Mouse (Mus musculus) WW6 (cell line): ENCODE measurements around the gene Nufip2.
"Not testable (repeated sequence)": the region's sequence is repeated elsewhere in the genome, so short reads cannot be mapped to it uniquely, and the experiment has no call there.

Source experiments
- DNase-seq: peaks from one replicate; pipeline ENCODE4 v3.0.0-alpha.2; 2013; ENCODE audit warnings: low read depth, low spot score

The Nufip2 gene

DNA sequence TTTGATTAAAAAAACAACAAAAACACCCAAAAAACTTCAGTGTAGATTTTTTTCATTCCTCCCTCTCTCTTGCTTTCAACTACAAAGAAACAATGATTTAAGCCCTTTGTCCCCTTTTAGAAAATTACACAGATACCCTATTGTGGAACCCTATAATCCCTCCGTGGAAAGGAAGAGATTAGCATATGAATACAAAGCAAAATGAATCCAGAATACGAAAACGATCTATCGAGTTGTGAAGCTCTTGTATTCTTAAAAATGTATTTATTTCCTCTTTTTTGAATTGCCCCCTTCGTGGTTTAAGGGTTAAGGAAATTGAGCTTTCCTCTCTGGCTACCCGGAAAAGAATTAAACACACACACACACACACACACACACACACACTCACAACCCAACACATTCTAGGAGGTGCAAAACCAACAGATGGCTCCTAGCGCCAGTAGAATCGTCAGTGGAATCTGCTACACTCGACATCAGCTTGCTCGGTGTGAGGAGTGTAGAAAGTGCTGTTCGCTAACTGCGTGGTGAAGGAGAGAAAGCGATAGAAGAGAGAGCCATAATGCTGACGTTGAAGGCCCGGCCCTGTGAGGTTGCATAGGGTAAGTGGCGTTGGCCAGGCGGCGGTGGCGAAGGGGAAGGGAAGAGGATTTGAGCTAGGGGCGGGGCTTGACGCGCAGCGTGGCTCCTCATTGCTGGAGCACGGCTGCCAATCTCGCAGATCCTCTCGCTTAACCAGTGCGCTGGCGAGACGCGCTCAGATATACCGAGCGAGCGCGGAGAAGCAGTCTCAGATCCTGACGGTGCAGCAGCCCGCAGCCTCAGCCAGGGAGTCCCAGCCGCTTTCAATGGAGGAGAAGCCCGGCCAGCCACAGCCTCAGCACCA, at the start of gene Nufip2:
TSS of gene Nufip2 (plus strand) at position 773 of the 883 bp plus-strand sequence.
- DNase-seq, result peak; percentile 100

DNA sequence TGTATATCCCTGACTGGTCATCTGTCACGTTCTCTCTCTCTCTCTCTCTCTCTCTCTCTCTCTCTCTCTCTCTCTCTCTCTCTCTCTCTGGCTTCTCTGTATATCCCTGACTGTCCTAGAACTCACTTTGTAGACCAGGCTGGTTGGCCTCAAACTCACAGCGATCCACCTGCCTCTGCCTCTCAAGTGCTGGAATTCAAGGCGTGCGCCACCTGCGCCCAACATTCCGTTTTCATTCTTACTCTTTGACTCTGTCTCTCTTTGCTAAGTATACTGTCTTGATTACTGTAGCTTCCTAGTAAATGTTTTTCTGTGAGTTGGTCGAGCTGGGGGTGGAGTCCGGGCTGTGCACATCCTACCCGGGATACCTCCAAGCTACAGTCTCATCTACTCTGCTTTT, 44.6 kb upstream of the Nufip2 start:
- no peak for DNase-seq

DNA sequence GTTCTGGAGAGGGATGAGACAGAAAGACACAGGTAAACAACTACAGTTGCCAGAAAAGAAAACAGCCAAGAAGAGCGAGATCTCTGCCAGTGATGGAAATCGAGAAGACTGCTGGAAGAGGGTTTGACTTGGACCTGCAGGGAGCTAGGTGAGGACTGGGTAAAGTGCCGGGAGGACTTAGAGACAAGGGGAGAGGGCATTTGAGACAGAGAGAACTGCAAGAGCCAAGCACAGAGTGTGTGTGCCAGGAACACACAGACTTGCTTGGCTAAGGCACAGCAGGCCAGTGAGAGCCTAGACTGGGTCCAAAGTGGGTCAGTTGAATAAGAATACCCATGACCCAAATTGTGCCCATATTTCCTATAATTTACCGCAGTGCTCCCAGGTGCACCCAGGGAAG, 40.5 kb upstream of the Nufip2 start:
- DNase-seq, result no peak

DNA sequence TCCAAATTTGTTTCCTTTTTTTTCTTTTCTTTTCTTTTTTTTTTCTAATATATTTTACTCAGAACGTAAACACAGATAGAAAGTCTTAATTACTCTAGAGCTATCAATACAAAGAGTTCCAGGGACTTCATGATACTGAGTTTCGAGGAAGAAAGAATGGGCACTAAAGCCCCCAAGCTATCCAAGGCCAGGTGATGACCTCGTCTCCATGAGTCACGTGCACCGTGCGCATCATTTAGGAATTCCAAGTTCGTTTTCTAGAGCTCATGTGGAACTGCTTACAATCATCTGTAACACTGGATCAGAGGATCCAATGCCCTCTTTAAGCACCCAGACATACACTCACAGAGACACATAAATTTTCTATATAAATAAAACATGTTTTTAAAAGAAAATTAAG, 37.1 kb upstream of the Nufip2 start:
- no peak for DNase-seq

DNA sequence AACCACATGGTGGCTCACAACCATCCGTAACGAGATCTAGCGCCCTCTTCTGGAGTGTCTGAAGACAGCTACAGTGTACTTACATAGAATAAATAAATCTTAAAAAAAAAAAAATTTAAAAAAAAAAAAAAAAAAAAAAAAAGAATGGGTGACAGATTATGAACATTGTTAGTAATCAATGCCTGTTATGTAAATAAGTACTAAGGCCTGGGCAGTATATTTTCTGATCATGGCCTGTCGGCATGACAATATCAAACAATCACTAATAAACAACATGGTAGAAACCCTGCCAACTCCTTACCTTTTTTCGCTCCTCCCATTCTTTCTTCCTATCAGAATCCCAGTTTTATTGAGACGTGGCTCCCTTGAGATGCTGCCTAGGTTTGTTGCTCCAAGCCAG, 33.5 kb upstream of the Nufip2 start:
- no peak for DNase-seq

DNA sequence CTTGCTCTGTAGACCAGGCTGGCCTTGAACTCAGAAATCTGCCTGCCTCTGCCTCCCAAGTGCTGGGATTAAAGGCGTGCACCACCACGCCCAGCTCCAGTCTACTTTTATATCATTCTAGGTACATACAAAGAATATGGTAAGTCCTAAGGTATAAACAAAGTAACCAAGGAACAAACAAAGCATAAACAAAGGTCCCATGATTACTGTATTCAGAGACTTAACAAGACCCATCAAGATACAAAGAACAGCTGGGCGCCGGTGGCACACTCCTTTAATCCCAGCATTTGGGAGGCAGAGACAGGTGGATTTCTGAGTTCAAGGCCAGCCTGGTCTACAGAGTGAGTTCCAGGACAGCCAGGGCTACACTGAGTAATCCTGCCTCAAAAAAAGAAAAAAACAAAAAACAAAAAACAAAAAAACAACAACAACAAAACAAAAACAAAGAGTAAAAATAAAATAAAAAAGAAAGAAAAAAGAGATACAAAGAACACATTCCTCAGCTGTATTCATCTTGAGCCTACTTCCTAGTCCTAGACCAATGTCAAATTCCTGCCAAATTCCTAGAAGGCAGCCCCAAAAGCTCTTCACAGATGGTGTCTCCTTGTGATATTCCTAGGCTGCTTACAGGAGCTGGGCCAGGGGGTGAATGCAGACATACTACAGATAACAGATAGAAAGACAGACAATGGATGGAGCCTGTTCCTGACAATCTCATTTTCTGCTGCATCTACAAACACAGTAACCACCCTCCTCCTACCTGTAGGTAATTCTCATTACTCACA, 32.4 kb upstream of the Nufip2 start:
- DNase-seq, result peak; percentile 73

DNA sequence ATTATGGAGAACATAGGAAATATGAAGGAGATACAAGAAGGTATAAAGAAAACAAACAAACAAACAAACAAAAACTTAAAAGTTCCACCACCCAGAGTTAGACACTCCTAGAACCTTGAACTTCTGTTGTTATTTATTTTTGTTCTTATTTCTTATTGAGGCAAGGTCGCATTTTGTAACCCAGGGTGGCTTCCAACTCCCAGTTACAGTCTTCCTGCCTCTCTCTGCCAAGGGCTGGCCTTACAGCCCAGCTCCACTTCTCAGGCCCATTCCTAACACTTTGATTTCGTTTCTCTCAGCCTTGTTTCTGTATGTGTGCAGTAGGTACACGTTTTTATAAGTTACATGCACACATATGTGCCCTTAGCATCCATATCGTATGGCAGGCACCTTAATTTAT, 26.0 kb upstream of the Nufip2 start:
- DNase-seq, result no peak

DNA sequence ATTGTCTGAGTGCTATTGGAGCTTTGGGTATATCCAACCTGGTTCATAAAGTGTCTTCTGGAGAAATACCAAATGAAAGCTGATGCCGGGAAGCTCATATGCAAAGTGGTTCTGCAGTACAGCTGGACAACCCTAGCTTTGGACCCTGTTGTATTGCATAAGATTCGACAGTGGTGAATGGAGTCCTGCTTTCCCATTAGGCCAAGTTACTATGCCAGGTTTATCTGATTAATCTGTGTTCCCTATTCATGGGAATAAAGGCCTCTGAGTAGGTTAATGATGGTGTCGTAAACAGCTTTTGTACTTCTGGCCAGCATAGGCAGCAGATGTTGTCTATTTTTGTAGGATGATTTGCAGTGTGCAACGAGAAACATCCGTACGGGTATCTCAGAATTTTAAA, 22.3 kb upstream of the Nufip2 start:
- DNase-seq, result no peak

DNA sequence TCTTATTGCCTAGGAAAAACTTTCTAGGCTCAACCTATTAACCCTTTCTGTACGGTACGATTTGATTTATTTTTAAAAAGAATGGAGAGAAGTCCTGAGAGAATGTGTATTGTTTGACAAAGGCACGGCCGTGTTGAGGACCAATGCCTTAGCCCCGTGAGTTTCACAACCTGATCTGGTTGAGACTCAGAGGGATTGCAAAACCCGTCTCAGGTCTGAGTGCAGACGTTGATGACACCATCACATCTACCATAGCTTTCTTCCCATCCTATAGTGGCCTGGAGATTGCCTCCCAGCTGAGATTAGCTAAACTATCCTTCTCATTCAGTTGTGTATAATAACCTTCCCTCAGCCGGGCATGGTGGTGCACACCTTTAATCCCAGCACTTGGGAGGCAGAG, 21.9 kb upstream of the Nufip2 start:
- DNase-seq, result no peak

DNA sequence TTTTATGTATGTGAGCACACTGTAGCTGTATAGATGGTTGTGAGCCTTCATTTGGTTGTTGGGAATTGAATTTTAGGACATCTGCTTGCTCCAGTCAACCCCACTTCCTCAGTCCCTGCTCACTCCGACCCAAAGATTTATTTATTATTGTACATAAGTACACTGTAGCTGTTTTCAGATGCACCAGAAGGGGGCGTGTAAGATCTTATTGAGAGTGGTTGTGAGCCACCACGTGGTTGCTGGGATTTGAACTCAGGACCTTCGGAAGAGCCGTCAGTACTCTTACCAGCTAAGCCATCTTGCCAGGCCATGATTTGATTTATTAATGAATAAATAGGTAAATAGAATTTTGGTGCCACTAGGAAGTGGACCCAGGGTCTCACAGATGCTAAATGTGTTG, 20.6 kb upstream of the Nufip2 start:
- not testable (repeated sequence) for DNase-seq

DNA sequence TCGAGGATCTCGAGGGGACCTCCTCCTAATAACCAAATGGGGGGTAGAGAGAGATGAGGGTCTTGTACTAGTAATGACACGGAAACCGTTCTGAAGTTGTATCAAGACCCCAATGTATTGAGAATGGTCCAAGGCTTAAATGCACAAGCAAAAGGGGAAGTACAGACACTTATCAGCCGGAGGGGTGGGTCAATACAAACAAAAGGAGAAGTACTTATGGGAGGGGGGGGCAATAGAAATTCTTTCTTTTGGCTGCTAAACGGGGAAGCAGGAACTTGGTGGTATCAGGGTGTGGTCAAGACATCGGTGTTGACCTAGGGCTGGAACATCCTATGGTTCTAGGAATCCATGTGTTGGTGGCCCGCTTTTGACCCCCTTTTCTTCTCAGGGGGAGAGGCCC, 19.2 kb upstream of the Nufip2 start:
- DNase-seq, result not testable (repeated sequence)

DNA sequence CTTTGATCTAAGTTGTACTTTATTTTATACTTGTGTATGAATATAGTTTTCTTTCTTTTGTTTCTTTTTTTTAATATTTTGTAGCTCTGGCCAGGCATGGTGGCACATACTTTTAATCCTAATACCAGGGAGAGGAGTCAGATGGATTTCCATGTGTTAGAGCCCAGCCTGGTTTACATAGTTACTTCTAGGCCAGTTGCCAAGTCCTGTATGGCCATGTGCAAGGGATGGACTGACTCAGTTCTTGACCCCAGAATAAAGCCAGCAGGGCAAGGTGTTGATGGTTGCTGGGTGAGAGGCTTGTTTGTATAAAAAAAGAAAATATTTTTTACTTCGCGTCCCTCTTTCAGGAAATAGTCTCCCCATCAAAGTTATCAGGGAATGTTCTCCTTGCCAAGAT, 13.2 kb upstream of the Nufip2 start:
- DNase-seq, result no peak

DNA sequence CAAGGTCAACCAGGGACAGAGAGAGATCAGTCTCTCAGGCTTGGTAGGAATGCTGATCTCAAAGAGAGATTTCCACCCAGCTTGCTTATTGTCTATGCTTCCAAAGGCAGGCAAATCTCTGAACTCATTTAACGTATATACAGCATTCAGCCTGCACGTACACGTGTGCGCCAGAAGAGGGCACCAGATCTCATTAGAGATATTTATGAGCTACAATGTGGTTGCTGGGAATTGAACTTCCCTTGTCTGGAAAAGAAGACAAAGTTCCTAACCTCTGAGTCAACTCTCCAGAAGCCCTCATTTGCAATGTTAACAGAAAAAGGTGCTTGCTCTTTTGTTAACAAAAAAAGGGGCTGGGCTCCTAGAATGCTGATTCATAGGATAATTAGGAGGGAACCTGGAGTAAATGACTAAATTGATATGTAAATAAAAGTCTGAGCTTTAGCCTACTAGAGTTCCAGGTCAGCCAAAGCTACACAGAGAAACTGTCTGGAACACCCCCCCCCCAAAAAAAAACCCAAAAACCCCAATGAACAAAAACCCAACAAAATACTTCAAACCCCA, 12.4 kb upstream of the Nufip2 start:
- DNase-seq, result peak; percentile 91

DNA sequence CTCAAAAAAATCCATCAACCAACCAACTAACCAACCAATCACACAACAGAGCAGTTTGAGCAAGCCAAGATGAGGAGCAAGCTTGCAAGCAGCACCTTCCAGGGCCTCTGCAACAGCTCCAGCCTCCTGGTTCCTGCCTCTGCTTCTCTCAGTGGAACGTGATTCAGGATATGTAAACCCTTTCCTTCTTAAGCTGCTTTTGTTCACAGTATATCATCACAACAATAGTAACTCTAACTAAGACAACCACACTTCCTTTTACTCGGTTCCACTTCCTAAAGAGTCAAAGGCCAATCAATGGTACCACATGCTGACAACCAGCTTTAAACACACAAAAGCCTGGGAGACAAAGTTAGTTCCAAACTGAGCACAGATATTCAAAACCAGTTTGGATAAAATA, 5.9 kb upstream of the Nufip2 start:
- peak; percentile 55 for DNase-seq

DNA sequence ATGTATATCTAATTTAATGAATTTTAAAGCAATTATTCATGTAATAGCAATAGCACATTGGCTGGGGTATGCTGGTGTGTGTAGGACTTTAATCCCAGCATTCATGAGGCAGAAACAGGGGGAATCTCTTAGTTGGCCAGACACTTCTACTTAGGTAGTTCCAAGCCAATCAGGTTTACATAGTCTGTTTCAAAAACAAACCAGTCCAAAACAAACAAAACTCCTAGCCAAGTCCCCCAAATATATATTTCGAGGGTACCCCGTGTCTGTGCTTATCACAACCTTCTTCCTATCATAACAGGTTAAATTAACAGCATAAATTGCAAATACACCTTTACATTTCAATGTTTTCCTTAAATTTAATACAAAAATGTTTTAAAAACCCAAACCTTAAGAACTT, 1.1 kb upstream of the Nufip2 start:
- DNase-seq, result no peak

DNA sequence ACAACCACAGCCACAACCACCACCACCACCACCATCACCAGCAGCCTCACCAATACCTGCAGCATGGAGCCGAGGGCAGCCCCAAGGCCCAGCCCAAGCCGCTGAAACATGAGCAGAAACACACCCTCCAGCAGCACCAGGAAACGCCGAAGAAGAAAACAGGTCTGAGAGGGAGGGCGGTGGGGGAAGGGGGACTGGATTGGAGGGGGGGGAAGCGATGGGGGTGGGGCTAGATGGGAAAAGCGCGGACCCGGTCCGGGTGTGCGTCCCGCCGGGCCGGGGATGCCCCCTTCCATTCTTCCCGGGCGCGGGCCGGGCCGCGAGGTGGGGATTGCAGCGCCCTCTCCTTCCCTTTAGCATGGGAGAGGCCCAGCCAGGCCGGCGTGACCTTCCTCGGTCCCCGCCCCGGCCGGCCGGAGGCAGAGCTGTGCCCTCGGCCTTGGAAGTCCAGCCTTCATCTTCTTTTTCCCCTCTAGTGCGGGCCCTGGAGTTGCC, 438 bp downstream of the Nufip2 start:
- no peak for DNase-seq

DNA sequence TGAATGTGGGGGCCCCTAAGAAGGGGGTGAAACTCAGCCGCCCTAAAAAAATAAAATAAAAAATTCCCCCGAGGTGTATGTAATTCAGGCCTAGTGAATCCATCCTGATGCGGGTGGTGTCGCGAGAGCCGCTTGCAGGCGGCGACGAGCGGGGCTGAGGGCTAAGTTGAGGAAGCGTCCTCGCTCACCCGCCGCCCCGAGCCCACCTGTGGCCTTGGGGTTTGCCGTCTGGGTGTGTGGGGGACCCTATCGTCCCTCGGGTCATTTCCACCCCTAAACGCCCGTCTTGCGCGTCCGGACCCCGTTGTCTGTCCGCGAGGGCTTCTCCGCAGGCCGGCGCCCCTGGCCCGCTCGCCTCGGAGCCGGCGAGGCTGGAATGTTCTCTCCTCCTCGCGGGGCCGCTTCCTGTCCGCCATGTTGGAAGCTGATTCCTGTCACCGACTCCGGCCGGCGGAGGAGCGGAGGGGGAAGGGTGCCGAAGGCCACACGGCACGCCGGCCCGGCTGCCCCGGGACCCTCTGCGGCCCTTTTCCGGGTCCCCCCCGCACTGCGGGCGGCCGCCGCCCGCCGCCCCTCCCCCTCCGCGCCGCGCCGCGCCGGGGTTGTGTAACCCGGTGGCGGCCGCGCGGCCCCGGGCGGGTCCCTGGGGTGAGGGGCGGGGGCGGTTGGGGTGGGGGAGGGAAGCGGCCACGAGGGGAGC, 1.0 kb downstream of the Nufip2 start:
- no peak for DNase-seq

DNA sequence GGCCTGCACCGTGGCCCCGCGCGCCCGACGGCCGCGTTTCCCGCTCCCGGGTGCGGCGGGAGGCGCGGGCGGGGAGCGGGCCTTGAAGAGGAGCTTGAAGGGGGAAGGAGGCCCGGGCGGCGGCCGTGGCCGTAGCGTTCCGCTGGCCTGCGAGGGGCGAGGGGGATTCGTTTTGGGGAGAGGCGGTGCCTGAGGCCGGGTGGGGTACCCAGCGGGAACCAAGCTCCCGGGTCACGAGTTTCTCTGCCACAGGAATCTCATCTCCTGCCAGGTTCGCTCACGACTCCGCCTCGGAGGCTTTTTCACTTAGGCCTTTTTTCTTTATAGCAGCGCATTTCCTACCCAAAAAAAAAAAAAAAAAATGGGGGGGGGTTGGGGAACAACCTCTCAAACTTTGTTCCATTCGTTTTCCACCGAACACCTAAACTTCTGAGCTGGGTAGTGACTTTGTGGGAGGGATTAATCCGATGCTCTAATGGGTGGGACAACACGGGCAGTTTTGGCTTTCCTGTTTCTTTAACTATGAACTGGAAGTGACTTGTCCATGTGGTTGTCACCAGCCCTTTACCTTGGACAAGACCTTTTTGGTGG, 1.7 kb downstream of the Nufip2 start:
- DNase-seq, result no peak

DNA sequence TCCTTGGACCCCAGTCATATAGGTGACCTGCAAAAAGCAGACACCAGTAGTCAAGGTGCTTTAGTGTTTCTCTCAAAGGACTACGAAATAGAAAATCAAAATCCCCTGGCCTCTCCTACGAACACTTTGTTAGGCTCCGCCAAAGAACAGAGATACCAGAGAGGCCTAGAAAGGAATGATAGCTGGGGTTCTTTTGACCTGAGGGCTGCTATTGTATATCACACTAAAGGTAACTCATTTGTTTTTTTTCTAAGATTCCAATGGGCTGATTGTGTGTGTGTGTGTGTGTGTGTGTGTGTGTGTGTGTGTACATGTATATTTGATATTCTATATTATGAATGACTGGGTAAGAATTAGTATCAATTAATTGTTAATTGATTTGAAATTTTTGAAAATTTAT, 7.1 kb downstream of the Nufip2 start:
- DNase-seq, result no peak

DNA sequence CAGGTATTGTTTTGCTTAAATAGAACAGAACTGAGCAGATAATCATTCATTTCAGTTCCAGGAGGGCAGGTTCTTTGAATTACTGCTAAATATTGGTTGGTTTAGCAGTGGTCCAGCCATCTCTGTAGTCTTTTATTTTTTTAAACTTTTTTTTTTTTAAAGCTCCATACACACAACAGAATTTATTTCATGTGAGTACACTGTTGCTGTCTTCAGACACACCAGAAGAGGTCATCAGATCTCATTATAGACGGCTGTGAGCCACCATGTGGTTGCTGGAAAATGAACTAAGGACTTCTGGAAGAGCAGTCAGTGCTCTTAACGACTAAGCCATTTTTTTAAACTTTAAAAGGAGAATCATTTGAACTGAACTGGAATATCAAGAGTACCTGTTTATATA, 11.3 kb downstream of the Nufip2 start:
- DNase-seq, result no peak

DNA sequence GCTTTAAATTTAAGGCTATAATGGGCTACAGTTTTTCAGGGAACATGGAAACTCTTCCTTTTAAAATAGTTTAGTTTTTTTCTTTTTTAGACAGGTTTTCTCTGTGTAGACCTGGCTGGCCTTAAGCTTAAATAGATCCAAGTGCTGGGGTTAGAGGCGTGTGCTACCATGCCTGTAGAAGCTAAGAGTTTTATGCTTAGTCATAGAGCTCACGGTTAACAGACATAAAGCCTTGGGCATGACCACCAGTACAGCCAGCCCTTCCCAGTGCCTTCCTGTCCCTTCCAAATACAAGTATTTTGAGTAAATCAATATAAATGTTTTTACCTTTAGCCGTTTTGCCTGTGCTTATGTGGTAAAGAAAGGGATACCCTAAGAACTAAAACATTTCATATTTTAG, 20.0 kb downstream of the Nufip2 start:
- no peak for DNase-seq
